Mouse (Mus musculus) brown adipose tissue, adult 24 weeks (tissue): ENCODE results near the gene Adam11. TPM values are rescaled to one million over a fixed set of nuclear protein-coding genes. Genes with fewer than 3 reads are reported as not detected.
A peak's percentile ranks its signal among the peaks of the same experiment; 100 is the strongest.
"Not testable (repeated sequence)": the region's sequence is repeated elsewhere in the genome, so short reads cannot be mapped to it uniquely, and the experiment has no call there.

Experiments used
- H3K27ac ChIP-seq: fragments of 200-500 bp; replicated peaks from 2 replicates; pipeline ENCODE4 v1.5.1; 2012; ENCODE audit warnings: low read depth, mild to moderate bottlenecking, low read length
- H3K4me1 ChIP-seq: fragments of 200-500 bp; 2 replicates; pipeline ENCODE4 v1.6.1; 2012; ENCODE audit warnings: low read length, mixed read lengths; ENCODE audit not compliant: control insufficient read depth, insufficient read depth, insufficient read length
- H3K4me3 ChIP-seq: fragments of 200-500 bp; 2 replicates; pipeline ENCODE4 v1.5.1; 2012; ENCODE audit warnings: low read depth, mild to moderate bottlenecking, low read length, moderate library complexity; ENCODE audit not compliant: insufficient read depth
- polyA plus RNA-seq: library from polyadenylated mRNA; stranded (reverse); fragments of >200 nt; gene quantifications from 2 replicates; pipeline ENCODE4 v1.2.4, GENCODE M21; 2012; ENCODE audit not compliant: missing spikeins, insufficient read depth, insufficient read length

The Adam11 gene
- polyA plus RNA-seq: 0.59 and 1.4 TPM in 2 replicates

DNA sequence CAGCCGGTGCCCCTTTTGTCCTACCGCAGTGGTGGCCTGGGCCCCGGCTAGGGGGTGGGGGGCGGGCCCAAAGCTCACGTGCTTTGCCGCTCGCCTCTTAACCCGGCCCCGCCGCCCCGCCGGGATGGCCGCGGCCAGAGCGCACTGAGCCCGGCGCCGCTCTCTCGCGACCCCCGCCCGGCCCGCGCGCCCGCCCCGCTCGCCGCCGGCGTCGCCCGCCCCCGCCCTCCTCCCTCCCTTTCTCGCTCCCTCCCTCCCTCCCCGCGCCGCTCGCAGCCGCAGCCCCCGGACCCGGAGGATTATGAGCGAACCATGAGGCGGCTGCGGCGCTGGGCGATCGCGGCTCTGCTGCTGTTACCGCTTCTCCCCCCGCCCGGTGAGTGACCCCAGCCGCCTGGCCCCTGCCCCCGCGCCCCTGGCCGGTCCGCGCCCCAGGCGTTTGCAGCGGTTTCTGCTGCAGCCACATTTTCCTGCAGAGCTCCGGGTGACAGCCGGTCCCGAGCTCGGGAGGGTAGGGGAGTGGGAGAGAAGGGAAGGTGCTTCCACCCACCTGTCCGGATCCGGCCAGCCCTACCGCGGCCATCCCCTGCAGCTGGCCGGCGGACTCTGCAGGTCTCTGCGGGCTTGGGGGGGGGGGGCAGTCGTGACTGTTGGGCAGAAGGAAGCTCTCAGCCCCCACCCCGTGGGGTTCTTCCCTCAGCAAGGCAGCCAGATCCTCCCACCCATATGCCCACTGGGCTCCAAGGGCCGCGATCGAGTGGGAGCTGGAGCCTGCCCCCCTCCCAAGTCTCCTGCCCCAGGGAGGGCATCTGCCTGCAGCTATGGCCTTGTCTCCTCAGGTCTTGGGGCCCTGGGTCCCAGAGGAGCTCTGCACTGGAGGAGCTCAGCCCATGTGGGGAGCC is at the start of gene Adam11:
Adam11 (plus strand) TSS at position 131 of the 902 bp plus-strand sequence.
- no peak within 1 kb of the TSS for H3K27ac ChIP-seq
- peak within 1 kb of the TSS; percentile 31 for H3K4me3 ChIP-seq
- H3K4me1 ChIP-seq: no peaks in the 10 kb centered on the region

DNA sequence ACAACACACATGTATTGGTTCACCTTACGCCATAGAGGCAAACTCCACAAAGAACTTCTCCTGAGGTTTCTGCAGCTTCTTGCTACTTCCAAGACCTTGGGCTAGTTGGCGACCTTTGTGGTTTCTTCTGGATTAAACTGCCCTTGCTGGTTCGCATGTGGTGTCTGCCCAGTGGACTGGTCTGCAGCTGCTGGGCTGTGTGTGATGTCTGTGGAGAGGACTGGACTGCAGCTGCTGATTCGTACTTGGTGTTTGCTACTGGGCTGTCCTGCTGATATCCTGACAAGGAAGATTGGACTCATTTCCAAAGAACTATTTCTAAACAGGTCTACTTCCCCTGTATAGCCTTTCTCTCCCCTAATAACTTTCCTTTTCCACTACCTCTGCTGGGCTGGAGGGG is 48.8 kb upstream of the Adam11 start:
- no peak overlapping the region for H3K4me3 ChIP-seq
- H3K27ac ChIP-seq: no peak overlapping the region
- no peaks in the 10 kb centered on the region for H3K4me1 ChIP-seq

DNA sequence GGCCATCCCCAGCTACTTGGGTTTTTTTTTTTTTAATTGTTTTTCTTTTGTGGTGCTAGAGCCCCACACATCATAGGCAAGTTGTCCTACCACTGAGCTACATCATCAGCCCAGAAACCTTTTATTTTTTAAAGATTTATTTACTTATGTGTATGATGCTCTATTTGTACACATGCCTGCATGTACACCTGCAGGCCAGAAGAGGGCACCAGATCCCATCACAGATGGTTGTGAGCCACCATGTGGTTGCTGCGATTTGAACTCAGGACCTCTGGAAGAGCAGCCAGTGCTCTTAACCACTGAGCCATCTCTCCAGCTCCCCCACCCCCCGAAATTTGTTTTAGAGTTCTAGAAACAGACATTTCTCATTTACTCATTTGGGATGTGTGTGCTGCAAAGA is 46.7 kb upstream of the Adam11 start:
- not testable (repeated sequence) for H3K4me3 ChIP-seq, H3K4me1 ChIP-seq, H3K27ac ChIP-seq

DNA sequence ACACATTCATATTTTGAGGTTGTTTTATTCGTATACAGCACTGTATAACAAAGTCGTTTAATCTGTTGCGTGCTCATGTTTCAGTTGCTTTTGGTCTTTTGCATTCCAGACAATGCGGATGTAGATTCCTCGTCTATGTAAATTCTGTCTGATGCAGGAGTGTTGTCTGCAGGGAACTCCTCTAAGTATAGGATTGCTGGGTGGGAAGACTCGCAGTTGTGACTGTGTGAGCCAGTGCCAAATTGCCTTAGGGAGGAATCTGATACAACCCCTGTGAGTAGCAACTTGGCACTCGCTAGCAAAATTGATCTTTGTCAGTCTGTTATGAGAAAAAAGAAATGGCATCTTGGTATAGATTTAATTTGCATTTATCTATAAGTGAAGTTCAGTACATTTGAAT is 45.1 kb upstream of the Adam11 start:
- Histone ChIP-seq H3K27ac (no peak overlapping the region), H3K4me1 (no peaks in the 10 kb centered on the region), H3K4me3 (no peak overlapping the region)

DNA sequence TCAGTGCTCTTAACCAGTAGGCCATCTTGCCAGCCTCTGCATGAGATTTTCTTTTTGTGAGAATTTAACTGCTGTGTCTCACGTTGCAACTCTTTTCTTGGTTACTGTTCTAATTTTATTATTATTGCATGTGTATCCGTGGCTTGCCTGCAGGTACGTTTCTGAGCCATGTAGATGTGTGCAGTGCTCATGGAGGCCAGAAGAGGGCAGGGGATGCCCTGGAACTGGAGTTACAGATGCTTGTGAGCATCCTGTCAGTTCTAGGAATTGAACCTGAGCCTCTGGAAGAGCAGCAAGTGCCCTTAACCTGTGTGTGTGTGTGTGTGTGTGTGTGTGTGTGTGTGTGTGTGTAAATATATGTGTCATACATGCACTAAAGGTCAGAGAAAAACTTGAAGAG is 35.7 kb upstream of the Adam11 start:
- no peak overlapping the region for H3K4me3 ChIP-seq
- no peak overlapping the region for H3K27ac ChIP-seq
- no peaks in the 10 kb centered on the region for H3K4me1 ChIP-seq

DNA sequence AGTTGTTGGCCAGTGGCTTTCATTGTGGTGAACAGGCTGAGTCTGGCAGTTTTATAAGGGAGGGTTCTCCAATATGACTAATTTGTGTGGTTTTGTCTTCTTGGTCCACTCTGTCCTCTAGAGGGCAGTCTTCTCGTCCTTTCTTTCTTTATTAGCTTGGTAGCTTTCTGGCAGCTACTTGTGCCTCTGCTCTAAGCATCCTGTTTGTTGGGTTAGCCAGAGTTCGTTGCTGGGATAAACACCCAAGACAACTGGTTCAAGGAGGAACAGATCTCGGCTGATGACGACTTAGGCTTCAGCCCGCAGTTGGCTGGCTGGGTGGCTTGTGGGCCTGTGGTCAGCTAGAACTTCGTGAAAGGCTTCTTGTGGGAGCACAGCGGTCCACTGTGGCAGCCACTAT is 32.6 kb upstream of the Adam11 start:
- H3K4me1 ChIP-seq: no peaks in the 10 kb centered on the region
- H3K4me3 ChIP-seq: no peak overlapping the region
- H3K27ac ChIP-seq: no peak overlapping the region; the same call in 1 of the 2 replicates

DNA sequence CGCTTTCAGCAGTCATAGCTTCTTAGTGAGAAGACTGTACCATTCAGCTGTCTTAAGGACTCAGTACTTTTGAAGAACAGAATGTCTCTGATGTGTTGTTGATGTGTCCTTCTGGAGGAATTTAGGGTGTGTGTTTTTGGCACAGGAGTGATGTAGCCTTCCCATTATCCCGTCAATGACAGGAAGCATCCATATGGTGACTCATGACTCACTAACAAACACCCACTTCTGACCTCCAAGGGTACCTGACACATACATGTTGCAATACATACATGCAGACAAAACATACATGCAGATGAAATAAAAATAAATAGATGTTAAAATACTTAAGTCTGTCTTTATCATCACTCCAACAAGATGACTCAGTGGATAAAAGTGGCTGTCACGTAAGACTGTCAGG is 31.4 kb upstream of the Adam11 start:
- Histone ChIP-seq H3K4me1 (no peaks in the 10 kb centered on the region), H3K4me3 (no peak overlapping the region), H3K27ac (no peak overlapping the region)

DNA sequence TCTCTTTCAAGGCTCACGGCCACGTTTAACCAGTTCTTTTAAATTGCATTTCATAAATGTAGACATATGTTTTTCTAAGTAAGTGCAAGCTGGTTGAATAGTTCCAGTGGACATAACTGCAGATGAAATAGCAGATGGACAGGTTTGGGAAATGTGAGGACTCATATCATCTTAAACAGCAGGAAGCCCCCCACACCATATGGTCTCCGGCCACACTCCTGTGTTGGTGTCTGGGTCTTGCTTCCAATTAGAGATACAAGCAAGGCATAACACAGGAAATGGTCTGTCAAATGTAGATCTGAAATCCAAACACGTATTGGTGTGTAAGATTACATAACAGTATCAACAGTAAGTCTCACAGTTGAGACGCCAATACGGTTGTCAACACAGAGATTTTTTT is 29.9 kb upstream of the Adam11 start:
- Histone ChIP-seq H3K27ac (no peak overlapping the region), H3K4me3 (no peak overlapping the region), H3K4me1 (no peaks in the 10 kb centered on the region)

DNA sequence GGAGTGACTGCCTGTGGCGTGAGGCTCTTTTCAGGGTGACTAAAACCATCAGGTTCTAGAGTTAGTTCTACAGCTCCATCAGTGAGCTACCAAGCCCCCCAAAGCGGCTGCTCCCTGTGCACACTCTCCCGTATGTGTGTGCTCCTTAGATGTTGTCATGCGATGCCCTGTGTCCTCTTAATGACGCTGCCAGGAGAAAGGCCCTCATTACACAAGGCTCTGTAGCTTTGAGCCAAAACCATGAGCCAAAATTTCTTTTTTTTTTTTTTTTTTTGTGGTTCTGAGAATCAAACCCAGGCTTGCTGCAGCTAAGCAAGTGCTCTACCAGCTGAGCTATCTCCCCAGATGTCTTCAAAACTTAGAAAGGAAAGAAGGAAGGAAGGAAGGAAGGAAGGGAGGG is 28.1 kb upstream of the Adam11 start:
- Histone ChIP-seq H3K4me1 (no peaks in the 10 kb centered on the region), H3K4me3 (no peak overlapping the region), H3K27ac (no peak overlapping the region)

DNA sequence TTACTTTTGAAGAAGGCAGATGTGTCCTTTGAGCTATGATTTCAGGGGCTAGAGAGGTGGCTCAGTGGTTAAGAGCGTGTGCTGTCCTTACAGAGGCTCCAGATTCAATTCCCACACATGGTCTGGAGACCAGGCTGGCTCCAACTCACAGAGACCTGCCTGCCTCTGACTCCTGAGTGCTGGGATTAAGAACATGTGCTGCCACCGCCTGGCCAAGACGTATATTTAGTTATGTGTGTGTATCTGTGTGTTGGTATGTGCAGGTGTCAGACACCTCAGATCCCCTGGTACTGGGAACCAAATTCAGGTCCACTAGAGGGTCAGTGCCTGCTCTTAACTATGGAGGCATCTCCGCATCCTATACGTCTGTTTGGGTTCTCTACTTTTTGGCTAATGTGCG is 26.3 kb upstream of the Adam11 start:
- Histone ChIP-seq H3K4me3 (no peak overlapping the region), H3K4me1 (no peaks in the 10 kb centered on the region), H3K27ac (no peak overlapping the region)

DNA sequence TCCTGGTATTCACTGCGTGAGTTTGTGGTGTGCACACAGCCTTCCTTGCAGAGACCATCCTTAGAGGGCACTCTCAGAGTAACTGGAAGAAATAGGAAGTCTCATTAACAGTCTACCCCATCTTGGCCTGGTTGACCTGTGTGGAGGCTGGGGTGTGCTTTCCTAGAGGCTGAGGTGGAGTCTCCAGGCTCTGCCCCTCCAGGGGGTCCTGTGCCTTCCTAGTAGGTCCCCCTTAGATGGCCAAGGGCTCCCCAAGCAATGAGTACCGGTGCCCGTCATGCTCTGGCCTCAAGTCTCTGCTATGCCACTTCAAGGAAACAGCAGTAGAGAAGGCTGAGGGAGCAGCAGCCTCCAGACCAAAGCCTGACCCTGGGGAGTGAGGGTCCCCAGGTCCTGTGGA is 23.2 kb upstream of the Adam11 start:
- no peak overlapping the region for H3K27ac ChIP-seq
- H3K4me3 ChIP-seq: no peak overlapping the region
- peaks cover 7% of the 10 kb centered on the region for H3K4me1 ChIP-seq

DNA sequence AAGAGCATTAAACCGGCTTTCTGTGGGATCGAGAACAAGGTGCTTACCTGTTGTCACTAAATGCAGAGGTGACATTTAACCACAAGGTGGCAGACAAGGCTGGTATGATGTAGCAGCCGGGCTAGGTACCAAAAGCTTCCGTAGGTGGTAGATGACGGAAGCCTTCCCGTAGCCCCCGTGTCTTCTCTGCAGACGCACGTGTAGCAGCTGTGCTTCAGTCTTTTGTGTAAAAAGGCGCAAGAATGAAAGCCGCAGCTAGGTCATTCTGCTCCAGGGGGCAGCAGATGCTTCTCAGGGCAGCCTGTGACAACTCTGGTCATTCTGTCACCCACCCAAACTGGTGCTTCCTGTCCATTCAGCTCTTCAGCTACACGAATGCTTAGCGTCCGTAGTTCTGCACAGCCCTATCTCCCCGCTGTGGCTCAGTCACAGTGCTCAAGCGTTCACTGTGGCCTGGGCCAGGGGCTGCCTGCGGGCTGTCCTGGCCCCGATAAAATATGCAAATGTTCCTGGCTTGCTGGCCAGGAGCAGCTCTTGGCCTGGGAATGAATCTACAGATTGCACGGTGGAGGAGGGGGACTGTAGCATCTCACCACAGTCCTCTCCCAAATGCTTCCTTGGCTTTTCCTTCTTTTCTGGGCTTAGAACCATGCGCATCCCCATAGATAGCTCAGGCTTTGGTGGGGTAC is 21.8 kb upstream of the Adam11 start:
- Histone ChIP-seq H3K4me1 (peaks cover 7% of the 10 kb centered on the region), H3K4me3 (no peak overlapping the region), H3K27ac (no peak overlapping the region)

DNA sequence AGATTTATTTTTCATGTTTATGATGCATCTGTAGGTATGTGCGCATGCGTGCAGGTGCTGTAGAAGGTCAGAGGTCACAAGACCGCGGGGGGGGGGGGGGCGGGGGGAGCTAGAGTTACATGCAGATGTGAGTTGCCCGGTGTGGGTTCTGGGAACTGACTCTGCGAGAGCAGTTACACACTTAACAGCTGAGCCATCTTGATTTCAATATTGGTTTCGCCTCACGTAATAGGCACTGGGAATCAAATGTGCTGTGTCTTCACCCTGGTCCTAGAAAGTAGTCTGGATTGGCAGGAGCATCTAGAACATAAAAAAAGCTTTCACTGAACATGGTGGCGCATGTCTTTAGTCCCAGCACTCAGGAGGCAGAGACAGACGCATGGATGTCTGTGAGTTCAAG is 20.6 kb upstream of the Adam11 start:
- Histone ChIP-seq H3K27ac (no peak overlapping the region), H3K4me3 (no peak overlapping the region), H3K4me1 (peaks cover 7% of the 10 kb centered on the region)

DNA sequence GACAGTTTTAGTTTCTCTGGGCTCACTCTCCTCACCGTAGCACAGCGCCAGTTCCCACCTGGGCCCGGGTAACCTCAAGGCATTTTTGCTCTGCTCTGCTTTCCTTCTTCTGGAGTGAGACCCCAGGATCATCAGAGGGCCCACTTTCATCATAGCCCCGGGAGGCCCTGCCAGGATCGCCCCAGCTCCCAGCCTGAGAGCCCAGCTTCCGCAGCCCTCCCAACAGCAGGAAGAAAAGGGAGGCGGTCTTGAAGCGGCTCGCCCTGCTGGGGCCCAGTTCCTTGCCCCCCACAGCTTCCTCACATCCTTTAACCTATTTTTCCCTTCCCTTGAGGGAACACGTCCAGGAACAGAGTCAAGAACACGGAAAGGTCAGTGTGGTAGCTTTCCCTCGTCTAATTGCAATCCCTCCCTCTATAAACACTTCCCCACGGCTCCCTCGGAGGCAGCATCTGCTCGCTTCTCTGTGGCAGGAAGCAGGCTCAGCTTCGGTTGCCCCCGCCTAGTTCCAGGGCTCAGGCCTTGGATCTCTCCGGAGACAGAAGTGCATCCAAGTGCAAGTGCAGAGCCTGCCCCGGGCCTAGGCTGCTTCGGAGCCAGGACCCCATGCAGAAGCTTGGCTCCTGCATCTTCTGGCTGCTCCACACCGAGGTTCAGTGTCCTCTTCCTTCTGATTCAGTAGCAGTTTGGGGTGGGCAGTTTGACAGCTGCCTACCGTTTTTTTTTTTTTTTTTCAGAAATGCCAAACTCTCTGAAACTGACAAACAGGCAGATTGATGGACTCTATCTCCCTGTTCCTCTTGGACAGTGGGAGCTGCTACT is 19.9 kb upstream of the Adam11 start:
- Histone ChIP-seq H3K4me1 (peaks cover 7% of the 10 kb centered on the region), H3K27ac (no peak overlapping the region), H3K4me3 (peak overlapping the region; percentile 6; the same call in 1 of the 2 replicates)

DNA sequence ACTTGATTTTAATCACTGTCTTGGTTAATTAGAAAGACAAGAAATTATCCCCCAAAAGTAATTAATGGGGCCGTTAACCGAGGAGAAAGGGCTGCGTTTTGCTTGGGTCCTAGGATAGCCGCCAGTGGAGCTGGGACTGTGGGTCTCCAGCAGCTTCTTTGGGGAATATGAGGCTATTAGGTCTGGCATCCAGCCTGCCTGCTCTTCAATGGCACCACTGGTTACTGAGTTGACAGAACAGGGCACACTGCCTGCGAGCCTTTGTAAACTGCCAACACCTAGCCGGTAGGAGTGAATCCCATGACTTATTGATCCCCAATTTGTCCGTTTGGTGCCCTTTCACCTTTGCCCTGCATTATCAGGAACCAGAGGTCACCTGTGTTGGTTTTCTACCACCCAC is 19.2 kb upstream of the Adam11 start:
- H3K4me1 ChIP-seq: peaks cover 7% of the 10 kb centered on the region
- no peak overlapping the region for H3K27ac ChIP-seq

More for the DNA sequence above, 19.2 kb upstream of the Adam11 start:
- no peak overlapping the region for H3K4me3 ChIP-seq
